Mouse (Mus musculus): Measurements from ENCODE around the gene Naa16. TPM values are rescaled to one million over a fixed set of nuclear protein-coding genes. Genes with fewer than 3 reads are reported as not detected.
A peak's percentile ranks its signal among the peaks of the same experiment; 100 is the strongest.

The Naa16 gene
- total RNA-seq, 2 experiments from 2014 or later: 9.1 to 13.7 TPM

DNA sequence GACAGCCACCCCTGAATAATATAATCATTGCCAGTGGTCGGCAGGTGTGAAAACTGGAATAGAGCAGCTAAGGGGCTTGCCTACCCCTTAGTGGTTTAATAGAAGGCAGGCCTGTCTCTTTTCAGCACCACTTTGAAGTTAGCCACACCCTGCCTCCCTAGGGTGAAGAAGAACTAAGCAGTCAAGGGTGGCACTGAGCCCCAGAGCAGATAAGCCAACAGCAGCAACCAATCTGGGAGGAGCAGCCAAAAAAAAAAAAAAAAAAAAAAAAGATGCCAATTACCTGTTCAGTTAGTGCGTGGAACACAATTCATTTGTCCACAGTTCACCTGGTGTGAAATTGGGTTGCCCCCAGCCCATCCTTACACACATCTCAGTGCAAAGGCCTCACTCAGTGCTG, 87.4 kb downstream of the Naa16 start:
- intact Hi-C loops (cut with DNase I): loop anchor here (5.0 to 10.0 kb wide), 3 partner anchors 96 to 628 kb away; no protein-coding TSS in a partner anchor
- no peak for DNase-seq (ENCODE audit: low spot score in 2 of 2)

GRCm38 (mm10) chr14:79301466-79301875, 89.1 kb downstream of the Naa16 start, which contains the start of gene Rgcc:
TSS of gene Rgcc (minus strand) at chr14:79301645.
- intact Hi-C loops (cut with DNase I): loop anchor here (5.0 to 10.0 kb wide), 3 partner anchors 94 to 627 kb away; no protein-coding TSS in a partner anchor
- peak; percentile 88 to 95 for DNase-seq (ENCODE audit: low spot score in 2 of 2)

- peak; percentile 57 to 78 for DNase-seq (ENCODE audit: low spot score in 2 of 2)
- intact Hi-C loops (cut with DNase I): loop anchor here (5.0 to 10.0 kb wide), 3 partner anchors 93 to 626 kb away; no protein-coding TSS in a partner anchor
Measured at GRCm38 (mm10) chr14:79300641-79301350, 89.8 kb downstream of the Naa16 start.

- DNase-seq (ENCODE audit: low spot score in 2 of 2): peak; percentile 27 to 84
- intact Hi-C loops (cut with DNase I): loop anchor here (5.0 to 10.0 kb wide), 3 partner anchors 92 to 625 kb away; no protein-coding TSS in a partner anchor
Measured at GRCm38 (mm10) chr14:79299796-79300195, 90.8 kb downstream of the Naa16 start.

DNA sequence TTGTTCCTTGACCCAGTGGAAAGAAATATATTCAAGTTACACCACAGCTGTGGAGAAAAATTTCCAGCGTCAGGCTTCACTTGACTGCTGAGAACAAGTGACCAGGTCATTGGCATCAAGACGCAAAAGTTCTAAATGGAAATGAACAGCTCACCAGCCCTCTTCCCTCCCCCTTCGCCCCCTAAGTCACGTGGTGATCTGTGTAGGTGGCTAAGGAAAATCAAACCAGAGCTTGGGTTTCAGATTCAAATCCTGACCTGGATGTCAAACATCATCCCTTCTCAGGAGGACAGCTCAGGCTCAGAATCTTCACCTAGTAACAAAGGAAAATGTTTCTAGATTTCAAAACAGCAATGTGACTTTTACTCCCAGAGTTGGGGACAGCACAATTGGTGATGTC, 91.3 kb downstream of the Naa16 start:
- DNase-seq (ENCODE audit: low spot score in 2 of 2): no peak
- intact Hi-C loops (cut with DNase I): no loop called here

- intact Hi-C loops (cut with DNase I): no loop called here
- no peak for DNase-seq (ENCODE audit: low spot score in 2 of 2)
Measured at GRCm38 (mm10) chr14:79298314-79298992, 92.1 kb downstream of the Naa16 start.

DNA sequence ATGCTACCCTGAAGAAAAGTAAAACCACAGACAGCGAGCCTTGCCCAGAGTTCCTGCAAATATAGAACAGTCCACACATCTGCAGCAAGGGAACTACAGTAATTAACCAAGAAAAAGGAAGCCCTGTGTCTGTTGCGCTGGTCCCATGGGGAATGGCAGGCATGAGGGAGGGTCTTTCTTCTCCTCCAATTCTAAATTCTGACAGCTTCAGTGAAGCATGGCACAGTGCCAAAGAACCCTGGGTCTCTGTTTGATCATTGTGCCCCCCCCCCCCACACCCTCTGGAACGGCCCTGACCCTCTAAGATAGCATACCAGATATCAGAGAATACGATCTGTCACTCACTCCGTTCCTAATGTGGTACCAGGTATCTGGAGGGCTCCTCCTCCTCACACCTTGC, 93.7 kb downstream of the Naa16 start:
- intact Hi-C loops (cut with DNase I): no loop called here
- no peak for DNase-seq (ENCODE audit: low spot score in 2 of 2)

- DNase-seq (ENCODE audit: low spot score in 2 of 2): no peak
- intact Hi-C loops (cut with DNase I): no loop called here
Measured at GRCm38 (mm10) chr14:79296201-79296600, 94.4 kb downstream of the Naa16 start.

GRCm38 (mm10) chr14:79295579-79295978, 95.0 kb downstream of the Naa16 start:
- intact Hi-C loops (cut with DNase I): no loop called here
- no peak for DNase-seq (ENCODE audit: low spot score in 2 of 2)

DNA sequence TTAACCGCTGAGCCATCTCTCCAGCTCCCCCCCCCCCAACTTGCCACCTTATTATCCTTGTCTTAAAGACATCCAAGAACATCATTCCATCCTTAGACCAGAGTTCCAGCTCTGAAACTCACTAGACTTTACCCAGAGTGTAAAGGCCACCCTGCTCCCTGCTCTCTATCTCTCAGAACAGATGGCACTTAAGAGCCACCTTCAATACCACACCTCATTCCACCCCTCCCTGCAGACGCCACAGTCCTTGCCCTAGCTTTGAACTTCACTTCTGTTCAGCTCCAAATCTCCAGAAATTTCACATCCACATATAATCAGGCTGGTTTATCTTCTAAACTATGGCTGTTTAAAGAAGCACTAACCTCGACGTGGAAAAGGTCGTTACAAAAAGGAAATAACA, 95.6 kb downstream of the Naa16 start:
- no peak for DNase-seq (ENCODE audit: low spot score in 2 of 2)
- intact Hi-C loops (cut with DNase I): no loop called here

DNA sequence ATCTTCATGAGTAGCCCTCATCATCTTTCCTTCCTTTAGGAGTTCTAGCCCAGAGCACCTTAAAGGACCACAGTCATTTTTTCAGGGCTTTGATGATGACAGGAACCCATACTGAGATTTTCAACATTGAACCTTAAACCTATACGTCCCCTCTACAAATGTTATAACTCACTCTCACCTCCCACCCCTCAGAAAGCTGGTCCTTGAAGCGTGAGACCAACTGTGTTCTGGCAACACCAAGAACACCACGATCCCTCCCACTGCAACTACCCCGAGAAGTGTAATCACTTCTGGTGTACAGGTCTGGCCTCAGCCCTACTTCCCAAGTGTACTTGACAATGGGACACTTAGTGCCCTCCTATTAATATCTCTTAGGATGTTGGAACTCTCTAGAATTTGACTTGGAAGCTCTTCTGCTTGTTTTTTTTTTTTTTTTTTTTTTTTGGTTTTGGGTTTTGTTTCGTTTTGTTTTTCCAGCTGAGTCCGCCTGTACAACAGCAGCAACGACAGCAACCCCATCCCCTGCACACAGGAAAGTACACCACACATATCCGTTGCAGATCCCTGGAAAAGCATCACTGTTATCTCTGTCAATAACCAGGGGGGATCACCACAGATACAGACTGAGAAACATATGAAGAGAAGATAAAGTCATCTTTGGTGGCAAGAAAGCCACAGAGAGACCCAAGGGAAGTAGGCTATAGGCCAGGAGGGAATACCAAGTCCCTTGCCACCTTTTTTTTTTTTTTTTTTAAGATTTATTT, 96.3 kb downstream of the Naa16 start:
- DNase-seq (ENCODE audit: low spot score in 2 of 2): no peak
- intact Hi-C loops (cut with DNase I): no loop called here

- intact Hi-C loops (cut with DNase I): no loop called here
- no peak for DNase-seq (ENCODE audit: low spot score in 2 of 2)
Measured at GRCm38 (mm10) chr14:79293119-79293780, 97.3 kb downstream of the Naa16 start.

- no peak for DNase-seq (ENCODE audit: low spot score in 2 of 2)
- intact Hi-C loops (cut with DNase I): no loop called here
Measured at GRCm38 (mm10) chr14:79291629-79292028, 98.9 kb downstream of the Naa16 start.

DNA sequence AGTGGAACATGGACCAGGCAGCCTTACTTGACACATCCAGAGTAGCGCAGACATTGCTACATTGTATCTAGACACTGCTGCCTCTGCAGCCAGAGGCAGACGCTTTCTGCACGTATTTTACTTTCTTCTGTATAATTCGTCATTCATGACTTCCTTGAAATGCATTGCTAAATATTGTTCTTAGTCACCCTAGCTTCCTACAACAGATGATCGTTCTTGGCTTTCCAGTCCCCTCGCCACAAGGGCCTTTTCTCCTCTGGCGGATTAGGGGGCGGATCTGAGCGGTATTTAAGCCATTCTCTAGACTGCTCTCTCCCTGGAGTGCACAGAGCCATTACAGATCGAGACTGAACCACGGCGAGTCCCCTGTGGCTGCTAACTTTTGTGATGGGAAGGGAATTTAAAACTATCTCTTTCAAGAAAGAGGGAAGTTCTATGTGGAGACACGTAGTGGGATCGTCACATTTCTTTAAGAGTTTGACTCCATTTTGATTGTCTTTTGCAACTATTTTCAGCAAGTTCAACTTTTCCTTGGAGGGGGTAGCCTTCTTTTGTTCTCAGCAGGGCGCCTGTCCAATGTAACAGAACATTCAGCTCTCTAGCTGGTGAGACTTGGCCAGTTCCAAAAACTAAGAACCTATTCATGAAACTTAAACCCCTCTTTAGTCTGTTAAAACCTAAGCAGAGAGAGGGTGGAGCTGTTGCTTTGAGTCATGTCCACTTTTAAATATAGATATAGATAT, 99.7 kb downstream of the Naa16 start:
- intact Hi-C loops (cut with DNase I): no loop called here

GRCm38 (mm10) chr14:79289909-79290308, 100.7 kb downstream of the Naa16 start:
- DNase-seq (ENCODE audit: low spot score in 2 of 2): no peak
- intact Hi-C loops (cut with DNase I): no loop called here

More for the DNA sequence above, 99.7 kb downstream of the Naa16 start:
- no peak for DNase-seq (ENCODE audit: low spot score in 2 of 2)

GRCm38 (mm10) chr14:79288280-79288679, 102.3 kb downstream of the Naa16 start:
- intact Hi-C loops (cut with DNase I): no loop called here
- DNase-seq (ENCODE audit: low spot score in 2 of 2): no peak

DNA sequence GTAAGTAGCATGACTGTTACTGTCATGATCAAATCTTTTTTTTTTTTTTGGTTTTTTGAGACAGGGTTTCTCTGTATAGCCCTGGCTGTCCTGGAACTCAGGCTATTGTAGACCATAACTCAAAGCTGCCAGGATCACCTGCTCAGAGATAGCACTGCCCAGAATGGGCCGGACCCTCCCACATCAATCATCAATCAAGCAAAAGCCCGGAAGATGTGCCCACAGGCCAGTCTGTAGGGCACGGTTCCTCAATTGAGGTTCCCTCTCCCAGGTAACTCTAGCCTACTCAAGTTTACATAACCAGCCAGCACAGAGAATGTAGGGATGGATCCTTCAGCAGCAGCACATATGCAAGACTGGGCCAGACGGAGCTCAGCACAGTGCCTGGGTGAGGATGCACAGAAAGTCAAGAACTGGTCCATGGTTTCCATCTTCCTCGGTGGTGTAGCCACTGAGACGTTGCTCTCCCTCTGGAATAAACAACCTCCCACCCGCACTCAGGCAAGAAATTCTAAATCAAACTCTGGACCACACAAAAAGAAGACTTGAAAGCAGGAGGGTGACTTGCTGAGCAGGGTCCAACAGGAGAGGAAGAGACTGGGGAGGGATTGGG, 103.2 kb downstream of the Naa16 start:
- intact Hi-C loops (cut with DNase I): no loop called here
- no peak for DNase-seq (ENCODE audit: low spot score in 2 of 2)

- intact Hi-C loops (cut with DNase I): no loop called here
- DNase-seq (ENCODE audit: low spot score in 2 of 2): no peak
Measured at GRCm38 (mm10) chr14:79285549-79285948, 105.0 kb downstream of the Naa16 start.

DNA sequence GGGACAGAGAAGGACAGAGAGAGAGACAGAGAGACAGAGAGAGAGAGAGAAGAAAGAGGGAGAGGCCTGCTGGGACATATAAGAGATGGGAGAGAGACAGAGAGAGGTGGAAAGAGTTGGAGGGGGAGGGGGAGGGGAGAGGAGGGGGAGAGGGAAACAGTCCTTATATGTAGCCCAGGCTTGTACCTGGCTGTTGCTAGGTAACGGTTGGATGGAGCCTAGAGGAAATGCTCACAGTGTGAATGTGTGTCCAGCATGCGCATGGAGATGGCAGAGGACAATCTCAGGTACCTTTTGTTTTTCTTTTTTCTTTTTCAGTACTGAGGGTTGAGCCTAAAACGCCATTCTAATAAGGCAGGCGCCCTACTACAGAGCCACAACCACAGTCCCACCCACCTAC, 106.0 kb downstream of the Naa16 start:
- no peak for DNase-seq (ENCODE audit: low spot score in 2 of 2)
- intact Hi-C loops (cut with DNase I): no loop called here

Measured in left cerebral cortex, postnatal 25 days (tissue).